Mouse (Mus musculus): ENCODE results near the gene Mettl2.

DNA sequence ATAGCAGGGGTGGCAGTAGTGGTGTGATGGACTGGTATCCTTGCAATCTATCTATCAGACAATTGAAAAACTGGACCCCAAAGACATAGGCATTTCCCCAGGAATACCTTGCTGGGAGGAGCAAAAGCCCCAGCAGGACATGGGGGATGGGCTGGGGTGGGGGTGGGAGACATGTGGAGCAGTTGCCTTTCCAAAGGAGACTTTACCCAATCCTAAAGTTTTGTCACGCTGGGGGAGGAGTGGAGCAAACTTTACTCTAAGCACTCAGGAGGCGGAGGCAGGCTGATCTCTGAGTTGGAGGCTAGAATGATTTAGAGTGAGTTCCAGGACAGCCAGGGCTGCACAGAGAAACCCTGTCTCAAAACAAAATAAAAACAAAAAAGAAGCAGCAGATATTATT, 35.2 kb downstream of the Mettl2 start:
- TF ChIP-seq FLI1 (IDR thresholded peaks at IDR 0.05; ENCODE audit: low read length) (no peak), GATA1 (IDR thresholded peaks at IDR 0.05; ENCODE audit: borderline replicate concordance, low read length) (no peak)

All from megakaryocyte, embryonic 14.5 days (primary cell).